12 mouse cellular contexts compared by ENCODE assay signal in the genomic region with DNA sequence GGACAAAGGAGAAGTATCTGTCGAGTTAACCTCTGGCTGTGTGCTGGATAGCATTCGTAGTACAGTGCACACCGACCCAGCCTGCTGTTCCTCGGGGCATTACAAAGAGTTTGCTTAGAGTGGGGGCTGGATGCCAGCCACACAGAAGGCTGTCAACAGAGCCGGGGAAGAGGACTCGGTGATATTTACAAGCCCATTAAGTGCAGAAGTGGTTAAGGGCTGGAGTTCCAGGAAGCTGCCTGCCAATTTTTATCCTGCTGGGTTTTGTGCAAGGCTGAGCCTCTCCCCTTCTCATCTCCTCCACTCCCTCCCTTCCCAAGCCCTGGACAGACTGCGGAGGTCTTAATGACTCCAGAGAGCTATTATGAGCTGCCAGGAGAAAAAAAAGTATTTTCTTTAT. TPM values are rescaled to one million over a fixed set of nuclear protein-coding genes. Genes with fewer than 3 reads are reported as not detected.
A peak's percentile ranks its signal among the peaks of the same experiment; 100 is the strongest.
DNase-seq lines count a peak whose midpoint lies in the region; ATAC-seq and TF ChIP-seq lines count a peak whose summit lies in the region.
"Had no signal": no experiment of that assay in that cellular context is flagged by ENCODE, and none has a peak within 500 bp of the region (broad histone marks: within the 10 kb centered on the region; RNA-seq: fewer than 3 reads in every experiment).

No protein-coding gene starts in this region.

- H3K36me3 ChIP-seq in forebrain, embryonic 13.5 days (ENCODE audit: poor library complexity, severe bottlenecking): no peaks in the 10 kb centered on the region
- no peaks in the 10 kb centered on the region for H3K36me3 ChIP-seq in forebrain, embryonic 10.5 days (replicated peaks)
- H3K36me3 ChIP-seq in midbrain, embryonic 11.5 days (ENCODE audit: control insufficient read depth, insufficient read depth, low read length): no peaks in the 10 kb centered on the region
- no peaks in the 10 kb centered on the region for H3K36me3 ChIP-seq in midbrain, embryonic 10.5 days
- H3K36me3 ChIP-seq in limb, embryonic 13.5 days: no peaks in the 10 kb centered on the region
- no peaks in the 10 kb centered on the region for H3K36me3 ChIP-seq in midbrain, postnatal 0 days (ENCODE audit: insufficient read depth, low read length)
- no peaks in the 10 kb centered on the region for H3K36me3 ChIP-seq in intestine, embryonic 16.5 days (ENCODE audit: control insufficient read depth, insufficient read depth, low read length)

- no peak for DNase-seq in forebrain, embryonic 10.5 days (ENCODE audit: extremely low spot score, low spot score)
- peak; percentile 44 for DNase-seq in midbrain, embryonic 11.5 days (ENCODE audit: low spot score, missing footprints)
- no peak for DNase-seq in midbrain, embryonic 10.5 days (ENCODE audit: low spot score)
- DNase-seq in midbrain, postnatal 0 days (ENCODE audit: low spot score): peak; percentile 80
- DNase-seq: retina, postnatal 1 day had no signal

- no peak overlapping the region for H3K4me3 ChIP-seq in forebrain, embryonic 13.5 days
- no peak overlapping the region for H3K4me3 ChIP-seq in forebrain, embryonic 10.5 days
- no peak overlapping the region for H3K4me3 ChIP-seq in midbrain, embryonic 11.5 days (ENCODE audit: low read depth, low read length)
- H3K4me3 ChIP-seq in midbrain, embryonic 10.5 days: no peak overlapping the region
- no peak overlapping the region for H3K4me3 ChIP-seq in limb, embryonic 13.5 days
- no peak overlapping the region for H3K4me3 ChIP-seq in midbrain, postnatal 0 days (ENCODE audit: low read depth, low read length)
- H3K4me3 ChIP-seq in intestine, embryonic 16.5 days (ENCODE audit: low read length): no peak overlapping the region
- H3K4me3 ChIP-seq: erythroblast, embryonic 14.5 days; megakaryocyte, embryonic 14.5 days had no signal

- peaks cover 4% of the 10 kb centered on the region for H3K9me3 ChIP-seq in forebrain, embryonic 13.5 days (replicated peaks)
- H3K9me3 ChIP-seq in forebrain, embryonic 10.5 days: peaks cover 11% of the 10 kb centered on the region
- H3K9me3 ChIP-seq in midbrain, embryonic 11.5 days (ENCODE audit: control insufficient read depth, low read length): no peaks in the 10 kb centered on the region
- H3K9me3 ChIP-seq in midbrain, embryonic 10.5 days (replicated peaks): peaks cover 8% of the 10 kb centered on the region; the same call in 1 of the 2 replicates
- H3K9me3 ChIP-seq in limb, embryonic 13.5 days: 0 out of 2 replicates have a peak, but pooled peaks cover 3% of the 10 kb centered on the region
- no peaks in the 10 kb centered on the region for H3K9me3 ChIP-seq in midbrain, postnatal 0 days (ENCODE audit: low read length)
- H3K9me3 ChIP-seq in intestine, embryonic 16.5 days (ENCODE audit: control insufficient read depth, low read length): no peaks in the 10 kb centered on the region

- WGBS in forebrain, embryonic 13.5 days: 19% methylated on average over 7 of the region's 7 CpGs
- WGBS in forebrain, embryonic 10.5 days: 81% methylated on average over 7 of the region's 7 CpGs
- 67% methylated on average over 7 of the region's 7 CpGs for WGBS in midbrain, embryonic 11.5 days
- WGBS in midbrain, embryonic 10.5 days: 72% methylated on average over 7 of the region's 7 CpGs
- WGBS in limb, embryonic 13.5 days: 20% methylated on average over 7 of the region's 7 CpGs
- 32% methylated on average over 7 of the region's 7 CpGs for WGBS in midbrain, postnatal 0 days
- WGBS in intestine, embryonic 16.5 days: 23% methylated on average over 7 of the region's 7 CpGs

- ATAC-seq in forebrain, embryonic 13.5 days: peak; percentile 75
- no peak for ATAC-seq in midbrain, embryonic 11.5 days (ENCODE audit: low FRiP score)
- peak; percentile 64; the same call in 1 of the 2 replicates for ATAC-seq in limb, embryonic 13.5 days (ENCODE audit: low FRiP score, low read depth)
- ATAC-seq in midbrain, postnatal 0 days (ENCODE audit: low FRiP score): no peak
- ATAC-seq in CD4-positive, CD25-positive, alpha-beta regulatory T cell, adult 4 months: no peak
- no peak for ATAC-seq in intestine, embryonic 16.5 days
- ATAC-seq: activated CD4-positive, CD25-positive, alpha-beta regulatory T cell, adult 4 months had no signal

- H3K27me3 ChIP-seq in forebrain, embryonic 13.5 days: no peaks in the 10 kb centered on the region
- no peaks in the 10 kb centered on the region for H3K27me3 ChIP-seq in forebrain, embryonic 10.5 days (ENCODE audit: poor library complexity, severe bottlenecking)
- peaks cover 24% of the 10 kb centered on the region for H3K27me3 ChIP-seq in midbrain, embryonic 11.5 days (ENCODE audit: control insufficient read depth, insufficient read depth, low read length)
- H3K27me3 ChIP-seq in midbrain, embryonic 10.5 days (ENCODE audit: low read depth, poor library complexity, severe bottlenecking): peaks cover 69% of the 10 kb centered on the region
- no peaks in the 10 kb centered on the region; the same call in 1 of the 2 replicates for H3K27me3 ChIP-seq in limb, embryonic 13.5 days
- H3K27me3 ChIP-seq in midbrain, postnatal 0 days (ENCODE audit: insufficient read depth, low read length): peaks cover 5% of the 10 kb centered on the region
- no peaks in the 10 kb centered on the region for H3K27me3 ChIP-seq in intestine, embryonic 16.5 days (replicated peaks; ENCODE audit: control insufficient read depth, insufficient read depth, low read length)

- peaks cover 17% of the 10 kb centered on the region for H3K4me1 ChIP-seq in forebrain, embryonic 13.5 days
- H3K4me1 ChIP-seq in forebrain, embryonic 10.5 days: peaks cover 11% of the 10 kb centered on the region; the same call in 1 of the 2 replicates
- no peaks in the 10 kb centered on the region for H3K4me1 ChIP-seq in midbrain, embryonic 11.5 days (ENCODE audit: control insufficient read depth, insufficient read depth, low read length)
- no peaks in the 10 kb centered on the region for H3K4me1 ChIP-seq in midbrain, embryonic 10.5 days
- H3K4me1 ChIP-seq in limb, embryonic 13.5 days: peaks cover 12% of the 10 kb centered on the region
- 0 out of 2 replicates have a peak, but pooled peaks cover 5% of the 10 kb centered on the region for H3K4me1 ChIP-seq in midbrain, postnatal 0 days (ENCODE audit: insufficient read depth, low read length)
- no peaks in the 10 kb centered on the region for H3K4me1 ChIP-seq in intestine, embryonic 16.5 days (ENCODE audit: control insufficient read depth, insufficient read depth, low read length)

- H3K27ac ChIP-seq in forebrain, embryonic 13.5 days: peak overlapping the region; percentile 62
- no peak overlapping the region for H3K27ac ChIP-seq in forebrain, embryonic 10.5 days
- H3K27ac ChIP-seq in midbrain, embryonic 11.5 days (ENCODE audit: low read depth, low read length): no peak overlapping the region
- H3K27ac ChIP-seq in midbrain, embryonic 10.5 days (replicated peaks): no peak overlapping the region
- no peak overlapping the region for H3K27ac ChIP-seq in limb, embryonic 13.5 days
- no peak overlapping the region for H3K27ac ChIP-seq in midbrain, postnatal 0 days (ENCODE audit: low read depth, low read length)
- H3K27ac ChIP-seq in intestine, embryonic 16.5 days (ENCODE audit: low read length): no peak overlapping the region

- no peak for TF ChIP-seq CTCF in midbrain, postnatal 0 days (IDR thresholded peaks at IDR 0.05)

- H3K9ac ChIP-seq in forebrain, embryonic 13.5 days: no peak overlapping the region
- no peak overlapping the region for H3K9ac ChIP-seq in midbrain, embryonic 11.5 days (ENCODE audit: low read length)
- H3K9ac ChIP-seq in limb, embryonic 13.5 days: no peak overlapping the region
- 0 out of 2 replicates have a peak overlapping the region, but pooled peaks have one; percentile 24 for H3K9ac ChIP-seq in midbrain, postnatal 0 days (replicated peaks; ENCODE audit: low read length, poor library complexity, severe bottlenecking)
- H3K9ac ChIP-seq in intestine, embryonic 16.5 days (ENCODE audit: low read depth, low read length): no peak overlapping the region

- H3K4me2 ChIP-seq in forebrain, embryonic 13.5 days: peak overlapping the region; percentile 36
- no peak overlapping the region for H3K4me2 ChIP-seq in midbrain, embryonic 11.5 days
- H3K4me2 ChIP-seq in limb, embryonic 13.5 days (replicated peaks): peak overlapping the region; percentile 31; the same call in 1 of the 2 replicates
- H3K4me2 ChIP-seq in midbrain, postnatal 0 days (ENCODE audit: low read depth, low read length, poor library complexity, severe bottlenecking): no peak overlapping the region
- H3K4me2 ChIP-seq in intestine, embryonic 16.5 days (ENCODE audit: low read depth, low read length): no peak overlapping the region

RNA-seq across cellular contexts. Expression of a gene that starts 21.8 kb away (rescaled TPM):
- 1.1 TPM in 2 replicates for polyA plus RNA-seq in forebrain, embryonic 13.5 days (2015; fragmentation: Nextera tagmentation; extraction: Ambion mirVana)
- 1.1 and 1.3 TPM in 2 replicates for polyA plus RNA-seq in forebrain, embryonic 10.5 days (2016; fragmentation: Nextera tagmentation; extraction: Ambion mirVana)
- 0.61 and 0.66 TPM in 2 replicates for polyA plus RNA-seq in midbrain, embryonic 11.5 days (2014; fragmentation: Nextera tagmentation; extraction: Ambion mirVana)
- 0.96 and 1.1 TPM in 2 replicates for polyA plus RNA-seq in midbrain, embryonic 10.5 days (2016; fragmentation: Nextera tagmentation; extraction: Ambion mirVana)
- 0.68 and 0.73 TPM in 2 replicates for polyA plus RNA-seq in limb, embryonic 13.5 days (2015; fragmentation: Nextera tagmentation; extraction: Ambion mirVana)
- 0.66 and 1.4 TPM in 2 replicates for total RNA-seq in midbrain, postnatal 0 days (2014; rRNA removed)
- 0.56 and 0.67 TPM in 2 replicates for polyA plus RNA-seq in midbrain, postnatal 0 days (2015; fragmentation: Nextera tagmentation; extraction: Ambion mirVana)
- polyA plus RNA-seq in CD4-positive, CD25-positive, alpha-beta regulatory T cell, adult 4 months (2017; shearing (Covaris generic)): under 1 TPM; 0.44 to 0.68 TPM
- polyA plus RNA-seq in intestine, embryonic 16.5 days (2015; fragmentation: Nextera tagmentation; extraction: Ambion mirVana): 0.62 TPM in 2 replicates

RNA-seq across cellular contexts. Expression of a gene that starts 25.1 kb away (rescaled TPM):
- polyA plus RNA-seq in forebrain, embryonic 13.5 days (2015; fragmentation: Nextera tagmentation; extraction: Ambion mirVana): 41.9 and 44.7 TPM in 2 replicates
- 75.8 and 77.5 TPM in 2 replicates for polyA plus RNA-seq in forebrain, embryonic 10.5 days (2016; fragmentation: Nextera tagmentation; extraction: Ambion mirVana)
- polyA plus RNA-seq in midbrain, embryonic 11.5 days (2014; fragmentation: Nextera tagmentation; extraction: Ambion mirVana): 66.8 and 71.7 TPM in 2 replicates
- polyA plus RNA-seq in midbrain, embryonic 10.5 days (2016; fragmentation: Nextera tagmentation; extraction: Ambion mirVana): 70.5 and 70.7 TPM in 2 replicates
- 37.1 and 39.8 TPM in 2 replicates for polyA plus RNA-seq in limb, embryonic 13.5 days (2015; fragmentation: Nextera tagmentation; extraction: Ambion mirVana)
- total RNA-seq in midbrain, postnatal 0 days (2014; rRNA removed): 16.2 and 16.8 TPM in 2 replicates
- 17.8 and 20.7 TPM in 2 replicates for polyA plus RNA-seq in midbrain, postnatal 0 days (2015; fragmentation: Nextera tagmentation; extraction: Ambion mirVana)
- 10 to 100 TPM; 25.6 to 25.7 TPM for polyA plus RNA-seq in CD4-positive, CD25-positive, alpha-beta regulatory T cell, adult 4 months (2017; shearing (Covaris generic))
- 31.5 and 32.7 TPM in 2 replicates for polyA plus RNA-seq in intestine, embryonic 16.5 days (2015; fragmentation: Nextera tagmentation; extraction: Ambion mirVana)

RNA-seq across cellular contexts. Expression of a gene that starts 42.2 kb away (rescaled TPM):
- polyA plus RNA-seq in forebrain, embryonic 13.5 days (2015; fragmentation: Nextera tagmentation; extraction: Ambion mirVana): 16.4 and 17.1 TPM in 2 replicates
- 6.8 and 7.6 TPM in 2 replicates for polyA plus RNA-seq in forebrain, embryonic 10.5 days (2016; fragmentation: Nextera tagmentation; extraction: Ambion mirVana)
- polyA plus RNA-seq in midbrain, embryonic 11.5 days (2014; fragmentation: Nextera tagmentation; extraction: Ambion mirVana): 26.4 and 26.8 TPM in 2 replicates
- polyA plus RNA-seq in midbrain, embryonic 10.5 days (2016; fragmentation: Nextera tagmentation; extraction: Ambion mirVana): 9.5 and 11.9 TPM in 2 replicates
- polyA plus RNA-seq in limb, embryonic 13.5 days (2015; fragmentation: Nextera tagmentation; extraction: Ambion mirVana): 0.48 and 0.73 TPM in 2 replicates
- total RNA-seq in midbrain, postnatal 0 days (2014; rRNA removed): 11.7 and 14.2 TPM in 2 replicates
- polyA plus RNA-seq in midbrain, postnatal 0 days (2015; fragmentation: Nextera tagmentation; extraction: Ambion mirVana): 1.1 and 1.4 TPM in 2 replicates
- 1 to 10 TPM in 1 of 2 experiments, under 1 TPM in 1; 0.96 to 1.9 TPM for polyA plus RNA-seq in CD4-positive, CD25-positive, alpha-beta regulatory T cell, adult 4 months (2017; shearing (Covaris generic))
- 0.43 and 0.48 TPM in 2 replicates for polyA plus RNA-seq in intestine, embryonic 16.5 days (2015; fragmentation: Nextera tagmentation; extraction: Ambion mirVana)

Comparison
In these comparisons a context has a peak if more than half of its experiments do, and no peak if none do; other contexts are left out.
1. DNase-seq: peak in midbrain, embryonic 11.5 days (single experiment) and midbrain, postnatal 0 days (single experiment); none in forebrain, embryonic 10.5 days (single experiment) and midbrain, embryonic 10.5 days (single experiment).
2. ATAC-seq: peak in forebrain, embryonic 13.5 days (single experiment) and limb, embryonic 13.5 days (single experiment); none in midbrain, embryonic 11.5 days (single experiment), midbrain, postnatal 0 days (single experiment), CD4-positive, CD25-positive, alpha-beta regulatory T cell, adult 4 months (single experiment) and intestine, embryonic 16.5 days (single experiment).
3. H3K4me2 ChIP-seq: peak in forebrain, embryonic 13.5 days (single experiment) and limb, embryonic 13.5 days (single experiment); none in midbrain, embryonic 11.5 days (single experiment), midbrain, postnatal 0 days (single experiment) and intestine, embryonic 16.5 days (single experiment).